Mouse (Mus musculus) intestine, postnatal 0 days (tissue): ENCODE measurements around the gene Eef1a2. TPM values are rescaled to one million over a fixed set of nuclear protein-coding genes. Genes with fewer than 3 reads are reported as not detected.

Experiments
- ATAC-seq: fragments of 200-750 bp; cut with Nextera tagmentation; 2 replicates; pipeline ENCODE4 v1.8.0; 2017; ENCODE audit warnings: mild to moderate bottlenecking, moderate TSS enrichment, moderate library complexity
- H3K27ac ChIP-seq: fragments of 300-500 bp; sonication (generic); 2 replicates; pipeline ENCODE4 v1.5.1; 2014; ENCODE audit warnings: mild to moderate bottlenecking, low read depth, low read length, moderate library complexity
- H3K27me3 ChIP-seq: fragments of 300-500 bp; sonication (generic); replicated peaks from 2 replicates; pipeline ENCODE4 v1.6.1; 2014; ENCODE audit warnings: low read length, mixed read lengths; ENCODE audit not compliant: control insufficient read depth, insufficient read depth
- H3K36me3 ChIP-seq: fragments of 300-500 bp; sonication (generic); 2 replicates; pipeline ENCODE4 v1.6.1; 2014; ENCODE audit warnings: mild to moderate bottlenecking, moderate library complexity; ENCODE audit not compliant: control insufficient read depth, insufficient read depth
- H3K4me1 ChIP-seq: fragments of 300-500 bp; sonication (generic); replicated peaks from 2 replicates; pipeline ENCODE4 v1.6.1; 2014; ENCODE audit warnings: antibody characterized with exemption, low read length, mixed read lengths; ENCODE audit not compliant: control insufficient read depth, insufficient read depth
- H3K4me2 ChIP-seq: fragments of 300-500 bp; sonication (generic); replicated peaks from 2 replicates; pipeline ENCODE4 v1.6.1; 2014; ENCODE audit warnings: low read depth, mild to moderate bottlenecking, moderate library complexity
- H3K4me3 ChIP-seq: fragments of 300-500 bp; sonication (generic); 2 replicates; pipeline ENCODE4 v1.5.1; 2014; ENCODE audit warnings: low read depth, low read length
- H3K9ac ChIP-seq: fragments of 300-500 bp; sonication (generic); 2 replicates; pipeline ENCODE4 v1.6.1; 2014; ENCODE audit warnings: mild to moderate bottlenecking, low read depth, low read length
- H3K9me3 ChIP-seq: fragments of 300-500 bp; sonication (generic); 2 replicates; pipeline ENCODE4 v1.6.1; 2016; ENCODE audit warnings: mixed run types; ENCODE audit not compliant: control insufficient read depth
- CTCF ChIP-seq: sonication (generic); IDR thresholded peaks from 2 replicates; pipeline ENCODE4 v1.5.1; 2016; ENCODE audit warnings: low read depth, mild to moderate bottlenecking, control low read depth, antibody characterized with exemption, moderate library complexity
- WGBS: fragments of 180-500 bp; shearing (Covaris S2); extraction: QIAGEN DNeasy Blood & Tissue Kit; methylation state at CpG from one replicate; pipeline ENCODE4 v1.1.7; 2014; 5-methylcytosine and 5-hydroxymethylcytosine counted together
- polyA plus RNA-seq: library from polyadenylated mRNA; unstranded; fragments of >200 nt; fragmentation: Nextera tagmentation; extraction: Ambion mirVana; gene quantifications from 2 replicates; pipeline ENCODE4 v1.2.1, GENCODE M21; 2015

The Eef1a2 gene
- polyA plus RNA-seq, 1 experiment from 2014 or later = 0.38 TPM

DNA sequence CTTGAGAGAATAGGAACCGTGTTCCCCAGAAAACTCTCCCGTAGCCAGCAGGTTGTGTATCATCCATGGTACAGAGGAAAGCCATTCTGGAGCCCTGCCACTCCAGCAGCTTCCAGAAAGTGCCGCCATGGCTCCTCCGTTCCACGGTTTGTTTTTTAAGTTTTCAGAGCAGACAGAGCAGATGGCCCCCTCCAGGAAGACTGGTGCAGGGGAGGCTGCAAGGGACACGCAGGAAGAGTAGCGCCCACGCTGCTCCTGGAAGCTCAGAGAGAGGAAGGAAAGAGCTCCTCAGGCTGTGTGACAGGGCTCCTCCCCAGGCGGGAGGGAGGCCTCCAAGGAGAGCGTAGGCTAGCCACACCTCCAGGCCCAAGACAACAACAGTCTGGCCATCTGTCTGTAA, 36.9 kb downstream of the Eef1a2 start:
- no peak for ATAC-seq
- 24% methylated on average over 10 of the region's 10 CpGs for WGBS
- Histone ChIP-seq H3K4me1 (no peaks in the 10 kb centered on the region), H3K4me3 (no peak overlapping the region), H3K9me3 (no peaks in the 10 kb centered on the region), H3K36me3 (no peaks in the 10 kb centered on the region), H3K4me2 (no peak overlapping the region), H3K27me3 (no peaks in the 10 kb centered on the region), H3K9ac (no peak overlapping the region), H3K27ac (no peak overlapping the region)
- no peak for TF ChIP-seq CTCF

DNA sequence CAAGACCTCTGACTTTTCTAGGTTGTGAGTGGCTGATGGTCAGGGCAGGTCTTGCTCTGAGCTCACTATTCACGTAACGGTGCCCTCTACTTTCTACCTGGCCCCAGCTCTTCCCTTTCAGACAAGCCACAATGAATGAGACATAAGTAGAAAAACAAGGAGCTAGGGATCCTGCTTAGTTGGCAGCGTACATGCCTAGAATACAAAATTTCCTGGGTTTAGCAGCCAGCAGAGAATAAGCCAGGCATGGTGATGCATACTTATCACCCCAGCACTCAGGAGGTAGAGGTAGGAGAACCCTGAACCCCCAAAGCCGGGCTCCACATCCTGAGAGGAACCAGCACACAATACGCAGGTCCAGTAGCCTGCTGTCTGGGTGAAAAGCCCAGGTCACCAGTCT, 40.4 kb downstream of the Eef1a2 start:
- TF ChIP-seq CTCF = no peak
- no peak overlapping the region for H3K4me2 ChIP-seq
- no peak overlapping the region for H3K9ac ChIP-seq
- no peak for ATAC-seq
- H3K4me1 ChIP-seq = no peaks in the 10 kb centered on the region
- H3K27ac ChIP-seq = no peak overlapping the region
- H3K27me3 ChIP-seq = no peaks in the 10 kb centered on the region
- H3K36me3 ChIP-seq = no peaks in the 10 kb centered on the region
- no peaks in the 10 kb centered on the region for H3K9me3 ChIP-seq
- WGBS = 79% methylated on average over 5 of the region's 5 CpGs
- H3K4me3 ChIP-seq = no peak overlapping the region

DNA sequence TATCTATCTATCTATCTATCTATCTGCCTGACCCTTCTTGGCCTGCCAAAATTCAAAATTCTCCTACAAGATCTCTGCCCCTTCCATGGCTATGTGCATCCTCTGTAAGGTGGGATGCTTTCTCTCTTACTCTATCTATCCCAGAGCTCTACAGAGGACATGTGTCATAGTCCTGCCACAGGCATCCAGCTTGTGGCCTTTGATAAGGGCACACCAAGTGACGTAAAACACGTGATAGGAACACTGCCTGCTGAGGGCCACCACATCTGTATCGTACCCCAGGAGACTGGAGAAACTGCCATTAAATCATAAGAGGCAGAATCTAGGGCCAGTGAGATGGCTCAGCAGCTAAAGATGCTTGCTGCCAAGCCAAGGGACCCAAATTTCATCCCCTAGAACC, 41.4 kb downstream of the Eef1a2 start:
- no peak for ATAC-seq
- WGBS = 71% methylated on average over 3 of the region's 3 CpGs

DNA sequence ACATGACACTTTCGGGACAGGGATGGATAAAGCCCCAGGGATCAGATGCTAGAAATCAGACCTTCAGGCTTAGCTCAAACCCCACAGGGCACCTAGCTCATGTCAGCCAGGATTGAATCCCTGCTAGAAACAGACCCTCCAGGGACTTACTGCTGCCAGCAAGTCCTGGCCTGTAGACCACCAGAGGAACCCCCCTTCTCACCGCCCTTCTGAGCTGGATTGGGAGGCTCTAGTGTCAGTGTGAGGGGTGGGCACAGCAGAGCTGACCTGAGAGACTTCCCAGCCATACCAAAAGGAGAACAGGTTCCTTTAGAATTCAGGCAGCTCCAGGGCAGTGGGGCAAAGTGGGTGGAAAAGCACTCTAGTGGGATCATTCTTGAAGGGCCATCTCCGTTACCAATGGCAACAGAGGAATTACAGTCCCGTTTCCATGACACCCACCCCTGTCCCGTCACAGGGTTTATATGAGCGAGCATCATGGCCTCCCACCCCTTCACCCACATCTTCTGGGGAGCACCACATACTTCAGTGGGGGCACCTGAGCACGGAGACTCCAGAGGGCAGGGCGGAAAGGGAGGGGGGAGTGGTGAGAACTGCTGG, 43.0 kb downstream of the Eef1a2 start:
- H3K36me3 ChIP-seq = no peaks in the 10 kb centered on the region
- no peak overlapping the region for H3K9ac ChIP-seq
- no peaks in the 10 kb centered on the region for H3K27me3 ChIP-seq
- H3K4me3 ChIP-seq = no peak overlapping the region
- no peak for ATAC-seq
- no peaks in the 10 kb centered on the region for H3K9me3 ChIP-seq
- WGBS = 59% methylated on average over 8 of the region's 8 CpGs
- H3K27ac ChIP-seq = no peak overlapping the region
- no peak for TF ChIP-seq CTCF
- H3K4me2 ChIP-seq = no peak overlapping the region
- H3K4me1 ChIP-seq = no peaks in the 10 kb centered on the region

More for the DNA sequence above, 41.4 kb downstream of the Eef1a2 start:
- TF ChIP-seq CTCF = no peak
- Histone ChIP-seq H3K36me3 (no peaks in the 10 kb centered on the region), H3K27ac (no peak overlapping the region), H3K4me2 (no peak overlapping the region), H3K4me1 (no peaks in the 10 kb centered on the region), H3K9ac (no peak overlapping the region), H3K4me3 (no peak overlapping the region), H3K27me3 (no peaks in the 10 kb centered on the region), H3K9me3 (no peaks in the 10 kb centered on the region)

DNA sequence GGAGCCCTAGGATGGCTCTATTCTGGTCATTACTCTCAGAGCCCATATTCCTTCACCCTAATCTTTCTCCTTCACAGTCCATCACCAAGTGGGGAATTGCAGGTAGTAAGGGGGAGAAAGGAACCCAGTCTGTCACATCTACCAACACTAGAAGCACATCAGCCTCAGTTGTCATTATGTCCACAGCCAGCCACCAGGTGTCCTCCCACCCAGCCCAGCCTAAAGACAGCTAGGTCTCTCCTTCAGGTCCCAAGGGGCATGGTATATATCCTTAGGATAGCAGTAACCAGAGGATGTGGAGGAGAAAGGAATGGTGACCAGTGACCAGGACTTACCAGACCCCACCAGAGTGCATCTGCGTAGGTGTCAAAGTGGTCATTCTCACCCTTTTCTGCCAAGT, 45.1 kb downstream of the Eef1a2 start:
- no peak for ATAC-seq
- Histone ChIP-seq H3K4me2 (no peak overlapping the region), H3K27ac (no peak overlapping the region), H3K9ac (no peak overlapping the region), H3K4me1 (no peaks in the 10 kb centered on the region), H3K27me3 (no peaks in the 10 kb centered on the region), H3K9me3 (no peaks in the 10 kb centered on the region), H3K36me3 (no peaks in the 10 kb centered on the region), H3K4me3 (no peak overlapping the region)
- TF ChIP-seq CTCF = peak; percentile 32
- WGBS = 94% methylated on average over 1 of the region's 1 CpGs

DNA sequence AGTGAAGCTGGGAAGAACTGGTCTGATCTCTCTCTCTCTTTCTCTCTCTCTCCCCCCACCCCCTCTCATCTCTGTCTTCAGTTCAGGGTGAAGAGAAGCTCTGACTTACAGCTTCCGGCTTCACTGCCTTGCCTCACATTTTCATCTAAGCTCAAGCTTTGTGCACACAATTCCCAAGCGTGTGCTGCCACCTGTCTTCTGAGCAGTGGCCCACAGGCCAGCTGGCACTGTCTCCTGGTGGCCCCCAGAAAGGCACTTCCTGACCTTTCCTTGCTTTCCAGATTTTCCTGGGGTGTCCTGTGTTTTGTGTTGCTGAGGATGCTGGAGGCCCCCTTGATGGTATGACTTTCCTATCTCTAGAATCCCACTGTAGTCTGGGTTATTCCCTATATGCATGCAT, 52.7 kb downstream of the Eef1a2 start:
- Histone ChIP-seq H3K27me3 (no peaks in the 10 kb centered on the region), H3K4me3 (no peak overlapping the region), H3K9me3 (no peaks in the 10 kb centered on the region), H3K4me1 (0 out of 2 replicates have a peak, but pooled peaks cover 3% of the 10 kb centered on the region), H3K36me3 (no peaks in the 10 kb centered on the region), H3K4me2 (no peak overlapping the region), H3K9ac (no peak overlapping the region), H3K27ac (no peak overlapping the region)
- no peak for ATAC-seq
- TF ChIP-seq CTCF = peak; percentile 57
- WGBS = 51% methylated on average over 2 of the region's 2 CpGs

DNA sequence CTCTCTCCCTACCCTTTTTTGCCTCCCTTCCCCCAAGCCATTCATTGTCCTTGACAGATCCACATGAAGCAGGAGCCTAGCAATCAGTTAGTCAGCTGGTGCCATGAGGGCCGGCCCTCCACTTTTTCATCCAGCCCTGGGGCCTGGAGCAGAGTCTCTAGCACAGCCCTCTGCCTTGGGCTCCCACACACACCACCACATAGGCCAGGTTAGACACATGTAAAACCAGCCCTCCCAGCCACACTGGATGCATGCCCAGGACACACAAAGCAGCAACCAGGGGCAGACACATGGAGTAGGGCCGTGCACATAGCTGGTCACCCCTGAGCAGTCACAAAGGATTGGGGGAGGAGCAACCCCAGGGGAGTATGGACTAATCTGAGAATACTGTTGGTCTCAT, 54.7 kb downstream of the Eef1a2 start:
- H3K9ac ChIP-seq = no peak overlapping the region
- 0 out of 2 replicates have a peak, but pooled peaks cover 3% of the 10 kb centered on the region for H3K4me1 ChIP-seq
- H3K4me3 ChIP-seq = no peak overlapping the region
- no peak overlapping the region for H3K4me2 ChIP-seq
- ATAC-seq = no peak
- no peak overlapping the region for H3K27ac ChIP-seq
- H3K27me3 ChIP-seq = 0 out of 2 replicates have a peak, but pooled peaks cover 3% of the 10 kb centered on the region
- H3K36me3 ChIP-seq = no peaks in the 10 kb centered on the region
- no peak for TF ChIP-seq CTCF
- WGBS = 39% methylated on average over 2 of the region's 2 CpGs
- no peaks in the 10 kb centered on the region for H3K9me3 ChIP-seq
